Mouse (Mus musculus) C2C12 (cell line): Measurements from ENCODE around the gene Clmp. TPM values are rescaled to one million over a fixed set of nuclear protein-coding genes. Genes with fewer than 3 reads are reported as not detected.

Source experiments
- H3K27me3 ChIP-seq: one replicate; pipeline ENCODE4 v1.6.1; 2011; ENCODE audit not compliant: control insufficient read depth, insufficient read depth, insufficient read length
- H3K36me3 ChIP-seq: one replicate; pipeline ENCODE4 v1.6.1; 2011; ENCODE audit not compliant: control insufficient read depth, insufficient read depth
- H3K4me3 ChIP-seq: one replicate; pipeline ENCODE4 v1.5.1; 2011; ENCODE audit warnings: mild to moderate bottlenecking, control low read depth; ENCODE audit not compliant: poor library complexity, insufficient read depth, severe bottlenecking
- H3K79me2 ChIP-seq: one replicate; pipeline ENCODE4 v1.6.1; 2011; ENCODE audit not compliant: control insufficient read depth, insufficient read depth
- H3K79me3 ChIP-seq: one replicate; pipeline ENCODE4 v1.6.1; 2011; ENCODE audit warnings: low read depth, control low read depth
- H3ac ChIP-seq: one replicate; pipeline ENCODE3; 2011; ENCODE audit warnings: low read depth; ENCODE audit not compliant: control insufficient read depth, insufficient read length
- CEBPB ChIP-seq: IDR thresholded peaks from one replicate; pipeline ENCODE4 v1.6.1; 2011; ENCODE audit warnings: low read depth, mild to moderate bottlenecking, control low read depth, moderate library complexity
- CTCF ChIP-seq: IDR thresholded peaks from one replicate; pipeline ENCODE4 v1.5.1; 2011; ENCODE audit not compliant: control insufficient read depth, insufficient read depth, insufficient read length
- FOSL1 ChIP-seq: IDR thresholded peaks from one replicate; pipeline ENCODE4 v1.8.0; 2011; ENCODE audit warnings: mild to moderate bottlenecking, low read length; ENCODE audit not compliant: poor library complexity, insufficient read depth, severe bottlenecking
- MAX ChIP-seq: IDR thresholded peaks from one replicate; pipeline ENCODE4 v1.6.1; 2011; ENCODE audit warnings: mild to moderate bottlenecking, control low read depth
- MYOD1 ChIP-seq: IDR thresholded peaks from one replicate; pipeline ENCODE4 v1.6.1; 2011; ENCODE audit warnings: low read depth; ENCODE audit not compliant: control insufficient read depth, insufficient read length
- MYOG ChIP-seq: IDR thresholded peaks from one replicate; pipeline ENCODE4 v1.6.1; 2011; ENCODE audit not compliant: control insufficient read depth, insufficient read length; ENCODE audit errors: extremely low read depth
- USF1 ChIP-seq: IDR thresholded peaks from one replicate; pipeline ENCODE4 v1.6.1; 2011; ENCODE audit warnings: low read depth, mild to moderate bottlenecking, control low read depth, moderate library complexity
- polyA plus RNA-seq: library from polyadenylated mRNA; unstranded; fragments of >200 nt; fragmentation: generic; extraction: Trizol; gene quantifications from one replicate; pipeline ENCODE4 v1.2.1, GENCODE M21; 2012; ENCODE audit warnings: missing spikeins

Gene Clmp
- polyA plus RNA-seq, 1 experiment, result 13.6 TPM

- no peaks in the 10 kb centered on the region for H3K79me2 ChIP-seq
- TF ChIP-seq MYOD1 (no peak), MYOG (no peak), CEBPB (no peak), MAX (no peak), USF1 (no peak), FOSL1 (no peak), CTCF (no peak)
Measured at GRCm38 (mm10) chr9:40795562-40795961, 109.8 kb downstream of the Clmp start.

DNA sequence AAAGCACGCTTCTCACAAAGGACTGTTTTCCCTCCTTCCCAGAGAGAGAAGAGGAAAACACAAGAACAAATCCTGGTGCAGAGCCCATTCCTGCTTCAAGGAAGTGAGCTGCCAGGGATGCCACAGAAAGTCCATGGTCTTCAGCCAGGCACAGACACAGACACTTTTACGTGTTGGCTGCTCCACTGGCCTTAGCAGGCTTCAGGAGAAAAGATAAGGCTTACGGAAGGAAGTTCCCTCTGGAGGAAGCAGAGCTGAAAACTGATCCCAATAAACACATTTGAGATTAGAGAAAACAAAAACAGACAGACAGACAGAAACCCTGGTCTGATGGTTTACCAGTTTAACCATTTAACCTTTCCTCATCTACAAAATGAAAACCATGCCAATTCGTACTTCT is 110.3 kb downstream of the Clmp start:
- no peaks in the 10 kb centered on the region for H3K79me2 ChIP-seq
- no peaks in the 10 kb centered on the region for H3K36me3 ChIP-seq
- TF ChIP-seq MYOG (no peak), FOSL1 (no peak), CEBPB (no peak), CTCF (no peak), MYOD1 (no peak), MAX (no peak), USF1 (no peak)
- H3ac ChIP-seq, result no peak overlapping the region
- H3K4me3 ChIP-seq, result no peak overlapping the region
- H3K79me3 ChIP-seq, result no peaks in the 10 kb centered on the region
- no peaks in the 10 kb centered on the region for H3K27me3 ChIP-seq

More at GRCm38 (mm10) chr9:40795562-40795961, 109.8 kb downstream of the Clmp start:
- no peak overlapping the region for H3ac ChIP-seq
- H3K4me3 ChIP-seq, result no peak overlapping the region
- H3K36me3 ChIP-seq, result no peaks in the 10 kb centered on the region
- no peaks in the 10 kb centered on the region for H3K79me3 ChIP-seq
- no peaks in the 10 kb centered on the region for H3K27me3 ChIP-seq

DNA sequence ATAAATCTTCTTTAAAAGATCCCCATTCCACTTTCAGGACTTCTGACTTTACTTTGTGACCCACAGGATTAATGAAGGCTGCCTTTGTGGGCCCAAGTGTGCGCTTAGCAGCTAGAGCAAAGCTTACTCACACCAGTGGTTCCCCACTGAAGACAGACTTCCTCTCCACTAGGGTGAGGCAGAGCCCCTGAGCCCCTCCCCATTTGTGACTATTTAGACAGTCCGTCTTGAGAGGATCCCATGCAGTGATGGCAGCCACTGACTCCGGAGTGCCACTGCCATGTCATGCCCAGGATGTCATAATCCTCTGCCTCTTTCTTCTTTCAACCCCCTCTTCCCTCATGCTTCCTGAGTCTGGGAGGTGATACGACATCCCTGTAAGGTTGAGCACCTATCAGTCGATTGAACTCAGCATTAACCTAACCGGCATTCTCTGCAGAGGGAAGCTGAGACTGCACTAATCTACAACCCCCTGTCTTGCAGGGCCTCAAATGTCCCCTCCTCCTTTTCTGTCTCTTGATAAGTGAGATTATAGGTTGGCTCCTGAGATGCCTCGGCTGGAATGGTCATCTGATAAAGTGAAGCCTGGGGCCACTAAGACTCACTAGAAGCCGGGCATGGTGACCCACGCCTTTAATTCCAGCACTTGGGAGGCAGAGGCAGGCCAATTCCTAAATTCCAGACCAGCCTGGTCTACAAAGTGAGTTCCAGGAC is 112.6 kb downstream of the Clmp start:
- Histone ChIP-seq H3K27me3 (no peaks in the 10 kb centered on the region), H3K36me3 (peaks cover 11% of the 10 kb centered on the region), H3ac (no peak overlapping the region), H3K79me3 (peaks cover 15% of the 10 kb centered on the region), H3K79me2 (peaks cover 22% of the 10 kb centered on the region), H3K4me3 (no peak overlapping the region)
- TF ChIP-seq USF1, result no peak
- TF ChIP-seq FOSL1, result no peak
- TF ChIP-seq MYOG, result no peak
- TF ChIP-seq CTCF, result no peak
- no peak for TF ChIP-seq MYOD1
- TF ChIP-seq CEBPB, result no peak
- no peak for TF ChIP-seq MAX

DNA sequence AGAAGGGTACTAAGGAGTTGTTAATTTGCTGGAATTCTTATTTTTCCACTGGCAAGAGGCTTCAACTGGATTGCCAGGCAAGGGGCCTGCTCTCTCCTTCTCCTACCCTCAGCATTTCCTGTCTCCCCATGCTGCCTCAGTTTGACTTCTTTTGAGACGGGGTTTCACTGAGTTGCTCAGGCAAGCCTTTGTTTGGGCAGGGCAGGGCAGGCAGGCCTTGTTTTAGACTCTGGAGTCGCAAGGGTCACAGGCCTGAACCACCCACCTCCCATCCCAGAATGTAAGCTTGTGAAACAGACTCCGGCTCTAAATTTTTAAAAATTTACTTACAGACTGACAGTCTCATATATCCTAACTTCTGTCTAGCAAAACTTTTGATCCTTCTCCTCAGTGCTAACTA is 113.3 kb downstream of the Clmp start:
- TF ChIP-seq MYOD1, result no peak
- no peak for TF ChIP-seq CTCF
- TF ChIP-seq CEBPB, result no peak
- TF ChIP-seq MYOG, result no peak
- no peak for TF ChIP-seq MAX
- TF ChIP-seq FOSL1, result no peak
- Histone ChIP-seq H3K4me3 (no peak overlapping the region), H3K36me3 (peaks cover 18% of the 10 kb centered on the region), H3K79me2 (peaks cover 29% of the 10 kb centered on the region), H3ac (peak overlapping the region; percentile 27), H3K79me3 (peaks cover 21% of the 10 kb centered on the region), H3K27me3 (no peaks in the 10 kb centered on the region)

DNA sequence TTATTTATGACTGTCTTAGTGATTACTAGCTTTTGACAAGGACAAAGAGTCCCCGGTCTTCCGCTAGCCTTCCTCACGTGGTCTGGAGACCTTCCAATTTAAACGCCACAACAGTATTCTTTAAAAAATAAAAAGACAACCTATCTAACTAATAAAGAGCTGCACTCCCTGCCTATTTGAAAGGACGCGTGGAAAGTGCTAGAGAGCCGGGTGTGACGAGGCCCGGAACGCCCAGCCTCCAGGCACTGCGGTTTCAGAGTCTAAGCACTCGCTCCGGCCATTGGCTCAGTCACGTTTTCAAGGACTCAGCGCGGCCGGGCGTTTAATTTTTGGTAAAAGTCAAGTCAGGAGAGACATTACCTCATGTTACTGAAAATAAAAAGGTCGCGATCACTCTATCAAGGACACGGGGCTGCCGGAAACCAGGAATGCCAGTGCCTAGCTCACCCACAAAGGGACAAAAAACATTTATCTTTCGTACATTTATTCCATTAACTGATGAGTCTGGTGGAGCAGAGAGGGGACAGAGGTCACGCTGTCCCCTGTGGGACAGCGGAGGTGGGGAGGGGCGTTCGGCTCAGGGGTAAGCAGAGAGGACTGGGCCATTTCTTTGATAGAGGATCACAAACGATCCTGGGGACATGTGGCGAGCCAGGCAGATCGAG is 114.2 kb downstream of the Clmp start:
- Histone ChIP-seq H3K79me2 (peaks cover 36% of the 10 kb centered on the region), H3K4me3 (peak overlapping the region; percentile 36), H3K27me3 (no peaks in the 10 kb centered on the region), H3K79me3 (peaks cover 23% of the 10 kb centered on the region), H3K36me3 (peaks cover 26% of the 10 kb centered on the region), H3ac (peak overlapping the region; percentile 75)
- no peak for TF ChIP-seq MYOG
- peak; percentile 90 for TF ChIP-seq USF1
- no peak for TF ChIP-seq MYOD1
- TF ChIP-seq MAX, result peak; percentile 73
- no peak for TF ChIP-seq CEBPB
- TF ChIP-seq CTCF, result no peak
- TF ChIP-seq FOSL1, result no peak
